Mouse (Mus musculus) spleen, adult 2 months (tissue): ENCODE data around the gene Grk5. TPM values are rescaled to one million over a fixed set of nuclear protein-coding genes. Genes with fewer than 3 reads are reported as not detected.
"Not testable (repeated sequence)": the region's sequence is repeated elsewhere in the genome, so short reads cannot be mapped to it uniquely, and the experiment has no call there.

Experiments
- DNase-seq, 2 experiments: peaks; one replicate each; pipeline versions ENCODE4 v3.0.0 to v3.0.0-alpha.2; 2012 to 2021; ENCODE audit warnings: low spot score in 2 of 2, low read depth in 1 of 2
- H3K27ac ChIP-seq: fragments of 200-500 bp; 2 replicates; pipeline ENCODE4 v1.5.1; 2012; ENCODE audit warnings: low read length, inconsistent platforms; ENCODE audit not compliant: insufficient read depth
- H3K27me3 ChIP-seq: fragments of 200-500 bp; 2 replicates; pipeline ENCODE4 v1.6.1; 2012; ENCODE audit warnings: mild to moderate bottlenecking, moderate library complexity, low read length, inconsistent platforms; ENCODE audit not compliant: control insufficient read depth, insufficient read depth
- H3K36me3 ChIP-seq: fragments of 200-500 bp; 2 replicates; pipeline ENCODE4 v1.6.1; 2012; ENCODE audit warnings: mild to moderate bottlenecking, low read length, inconsistent platforms; ENCODE audit not compliant: control insufficient read depth, insufficient read depth
- H3K4me1 ChIP-seq: fragments of 200-500 bp; 2 replicates; pipeline ENCODE4 v1.6.1; 2011; ENCODE audit warnings: inconsistent platforms; ENCODE audit not compliant: control insufficient read depth, insufficient read depth, insufficient read length
- H3K4me3 ChIP-seq: fragments of 200-500 bp; 2 replicates; pipeline ENCODE4 v1.5.1; 2011; ENCODE audit warnings: mild to moderate bottlenecking, inconsistent platforms; ENCODE audit not compliant: insufficient read depth, insufficient read length; ENCODE audit errors: extremely low read depth
- CTCF ChIP-seq: fragments of 200-500 bp; IDR thresholded peaks from 2 replicates; pipeline ENCODE4 v1.5.1; 2011; ENCODE audit warnings: mild to moderate bottlenecking, inconsistent platforms; ENCODE audit not compliant: insufficient read depth, insufficient read length, insufficient replicate concordance; ENCODE audit errors: extremely low read depth
- POLR2A ChIP-seq: fragments of 200-500 bp; IDR thresholded peaks from 2 replicates; pipeline ENCODE4 v1.6.1; 2011; ENCODE audit warnings: low read depth, low read length, inconsistent platforms
- WGBS: fragments of 180-500 bp; shearing (Covaris S2); methylation state at CpG from one replicate; pipeline ENCODE4 v1.1.7; 2018; 5-methylcytosine and 5-hydroxymethylcytosine counted together
- polyA plus RNA-seq: library from polyadenylated mRNA; depleted of rRNA; stranded (reverse); fragments of >200 nt; gene quantifications from 2 replicates; pipeline ENCODE4 v1.2.3, GENCODE M21; 2012

Grk5 gene
- polyA plus RNA-seq, 1 experiment = 2.1 TPM

DNA sequence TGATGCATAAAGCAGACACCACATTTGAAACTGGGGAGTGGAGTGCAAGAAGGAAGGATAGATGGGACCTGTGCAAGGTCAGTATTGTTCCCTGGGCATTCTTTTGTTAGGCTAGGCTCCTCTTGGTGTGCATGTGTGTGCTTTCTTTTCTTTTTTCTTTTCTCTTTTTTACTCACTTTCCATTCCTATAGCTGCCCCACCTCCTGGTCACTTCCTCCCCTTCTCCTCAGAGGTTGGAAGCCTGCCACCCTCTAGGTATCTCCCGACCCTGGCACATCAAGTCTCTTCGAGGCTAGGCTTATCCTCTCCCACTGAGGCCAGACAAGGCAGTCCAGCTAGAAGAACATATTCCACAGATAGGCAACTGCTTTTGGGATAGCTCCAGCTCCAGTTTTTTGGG, 22.1 kb downstream of the Grk5 start:
- Histone ChIP-seq H3K4me1 (peaks cover 2% of the 10 kb centered on the region; the same call in 1 of the 2 replicates), H3K27ac (no peak overlapping the region), H3K27me3 (no peaks in the 10 kb centered on the region), H3K36me3 (no peaks in the 10 kb centered on the region), H3K4me3 (no peak overlapping the region)
- TF ChIP-seq POLR2A (no peak), CTCF (no peak)
- 55% methylated on average over 2 of the region's 2 CpGs for WGBS
- DNase-seq = no peak

DNA sequence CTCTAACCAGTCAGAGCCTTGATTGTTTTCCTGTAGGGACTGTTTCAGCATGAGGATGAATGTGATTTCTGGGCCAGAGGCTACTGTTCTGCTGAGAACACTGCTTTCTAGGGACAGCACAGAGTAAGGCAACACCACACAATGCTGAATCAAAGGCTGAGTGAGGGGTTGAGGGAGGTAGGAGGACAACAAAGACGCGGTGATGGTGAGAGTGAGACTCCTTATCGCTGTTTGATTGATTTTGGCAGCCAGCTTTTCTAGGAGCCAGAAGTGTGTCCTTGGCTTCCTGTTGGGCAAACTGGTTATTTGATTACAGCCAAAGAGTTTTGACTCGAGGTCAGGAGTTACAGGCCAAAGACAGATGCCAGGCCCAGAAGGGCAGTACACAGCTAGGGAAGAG, 25.7 kb downstream of the Grk5 start:
- Histone ChIP-seq H3K4me3 (no peak overlapping the region), H3K27ac (no peak overlapping the region), H3K4me1 (peaks cover 2% of the 10 kb centered on the region; the same call in 1 of the 2 replicates), H3K36me3 (no peaks in the 10 kb centered on the region), H3K27me3 (no peaks in the 10 kb centered on the region)
- no peak for TF ChIP-seq POLR2A
- TF ChIP-seq CTCF = no peak
- no peak for DNase-seq
- 68% methylated on average over 4 of the region's 4 CpGs for WGBS

DNA sequence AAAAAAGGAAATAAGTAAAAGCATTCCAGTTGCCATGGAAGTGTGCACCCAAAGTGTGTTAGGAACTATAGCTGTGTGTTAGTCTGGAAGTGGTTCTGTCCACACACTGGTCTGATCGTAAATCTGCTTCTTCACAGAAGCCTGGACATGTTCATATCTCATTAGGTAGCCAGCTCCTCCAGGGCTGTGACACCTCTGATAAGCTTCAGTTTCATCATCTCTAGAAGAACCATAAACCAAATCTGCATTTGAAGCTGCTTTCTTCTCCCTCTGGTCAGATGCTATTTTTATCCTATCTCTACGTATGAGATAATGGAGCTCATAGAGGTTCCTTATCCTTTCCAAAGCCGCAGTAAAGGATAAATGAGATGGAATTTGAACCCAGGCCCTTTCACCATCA, 26.3 kb downstream of the Grk5 start:
- Histone ChIP-seq H3K4me1 (no peaks in the 10 kb centered on the region), H3K27me3 (no peaks in the 10 kb centered on the region), H3K36me3 (no peaks in the 10 kb centered on the region), H3K27ac (no peak overlapping the region), H3K4me3 (no peak overlapping the region)
- TF ChIP-seq POLR2A (no peak), CTCF (no peak)
- 79% methylated on average over 3 of the region's 3 CpGs for WGBS
- no peak for DNase-seq

DNA sequence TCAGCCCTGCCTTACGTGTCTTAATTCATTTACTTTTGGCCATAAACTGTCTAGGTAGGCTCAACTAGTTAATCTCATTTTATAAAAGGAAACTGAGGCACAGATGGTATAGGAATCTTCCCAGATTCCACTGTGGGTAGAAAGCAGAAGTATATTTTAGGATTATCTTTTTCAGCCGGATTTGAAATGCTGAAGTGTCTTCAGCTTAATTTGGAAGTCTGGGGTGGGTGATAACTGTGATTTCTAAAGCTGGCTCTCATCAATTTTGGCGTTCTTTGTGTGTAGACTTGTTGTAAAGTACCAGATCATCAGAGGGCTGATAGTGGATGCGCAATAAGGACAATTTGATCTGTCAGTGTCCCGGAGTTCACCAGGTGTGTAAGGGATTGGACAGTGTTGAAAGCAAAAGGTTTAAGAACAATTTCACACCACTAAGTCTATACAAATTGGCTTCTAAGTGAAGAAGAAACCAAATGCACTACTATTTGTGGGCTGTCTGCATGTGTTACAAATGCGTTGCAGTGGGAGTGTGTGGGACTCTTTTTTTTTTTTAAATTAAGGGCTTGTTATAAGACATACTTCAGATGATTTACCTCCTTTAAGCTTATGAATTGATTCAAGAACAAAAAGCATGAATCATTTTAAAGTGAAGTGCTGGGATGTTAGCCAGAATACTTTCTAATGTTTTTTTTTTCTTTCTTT, 27.5 kb downstream of the Grk5 start:
- Histone ChIP-seq H3K4me3 (no peak overlapping the region), H3K27me3 (no peaks in the 10 kb centered on the region), H3K36me3 (no peaks in the 10 kb centered on the region), H3K27ac (no peak overlapping the region), H3K4me1 (no peaks in the 10 kb centered on the region)
- TF ChIP-seq CTCF (no peak), POLR2A (no peak)
- WGBS = 85% methylated on average over 6 of the region's 6 CpGs
- DNase-seq = no peak

DNA sequence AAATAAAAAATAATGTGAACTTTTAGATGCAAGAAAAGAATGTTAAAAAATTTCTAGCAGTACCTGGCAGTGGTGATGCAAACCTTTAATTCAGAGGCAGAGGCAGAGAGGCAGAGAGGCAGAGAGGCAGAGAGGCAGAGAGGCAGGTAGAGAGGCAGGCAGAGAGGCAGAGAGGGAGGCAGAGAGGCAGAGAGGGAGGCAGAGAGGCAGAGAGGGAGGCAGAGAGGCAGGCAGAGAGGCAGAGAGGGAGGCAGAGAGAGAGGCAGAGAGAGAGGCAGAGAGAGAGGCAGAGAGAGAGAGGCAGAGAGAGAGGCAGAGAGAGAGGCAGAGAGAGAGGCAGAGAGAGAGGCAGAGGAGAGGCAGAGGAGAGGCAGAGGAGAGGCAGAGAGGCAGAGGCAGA, 35.0 kb downstream of the Grk5 start:
- not testable (repeated sequence) for DNase-seq, H3K4me3 ChIP-seq, H3K4me1 ChIP-seq, H3K27me3 ChIP-seq, H3K36me3 ChIP-seq, H3K27ac ChIP-seq

DNA sequence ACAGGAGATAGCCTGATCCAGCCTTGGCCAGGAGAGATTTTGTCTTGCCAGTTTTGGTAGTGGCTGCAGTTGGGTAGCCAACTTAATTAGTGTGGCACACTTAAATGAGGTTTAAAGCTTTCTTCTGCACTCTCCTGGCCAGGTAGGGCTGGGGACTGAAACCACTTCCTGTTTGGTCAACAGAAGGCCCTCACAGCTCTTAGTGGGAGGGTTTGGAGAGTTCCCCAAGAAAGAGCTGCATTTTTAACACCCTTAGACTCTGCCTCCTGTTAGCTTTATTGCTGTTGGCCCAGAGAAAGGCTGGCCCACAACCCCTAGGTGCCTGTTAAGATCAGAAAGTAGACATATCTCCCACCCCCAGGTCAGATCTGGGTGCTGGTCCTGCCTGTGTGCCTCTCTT, 45.5 kb downstream of the Grk5 start:
- TF ChIP-seq POLR2A = no peak
- no peak for TF ChIP-seq CTCF
- Histone ChIP-seq H3K27me3 (no peaks in the 10 kb centered on the region), H3K36me3 (no peaks in the 10 kb centered on the region), H3K27ac (peak overlapping the region; percentile 70), H3K4me1 (peaks cover 11% of the 10 kb centered on the region), H3K4me3 (no peak overlapping the region)
- DNase-seq = no peak

DNA sequence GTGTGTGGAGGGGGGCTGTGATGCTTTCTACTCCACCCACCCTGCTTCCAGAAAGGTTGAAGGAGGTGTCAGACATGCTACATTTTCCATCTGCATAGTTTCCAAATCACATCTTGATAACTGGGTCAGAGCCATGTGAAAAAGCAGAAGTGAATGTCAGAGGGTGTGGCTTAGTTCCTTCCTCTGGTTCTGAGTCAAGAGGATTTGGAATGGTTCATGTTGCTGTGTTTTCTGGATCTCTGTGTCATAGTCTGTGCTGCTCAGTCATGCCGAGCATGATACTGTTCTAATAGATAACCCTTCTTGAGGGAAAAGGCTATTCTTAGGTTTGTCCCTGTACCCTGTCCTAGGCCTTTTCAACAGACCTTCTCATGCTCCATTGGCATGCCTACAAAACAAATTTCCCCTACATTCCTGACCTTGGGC, 50.4 kb downstream of the Grk5 start:
- 15% methylated on average over 1 of the region's 1 CpGs for WGBS
- peak overlapping the region; percentile 42; the same call in 1 of the 2 replicates for H3K27ac ChIP-seq
- no peak for TF ChIP-seq CTCF
- TF ChIP-seq POLR2A = no peak

More for the DNA sequence above, 50.4 kb downstream of the Grk5 start:
- Histone ChIP-seq H3K36me3 (no peaks in the 10 kb centered on the region), H3K27me3 (no peaks in the 10 kb centered on the region), H3K4me1 (peaks cover 11% of the 10 kb centered on the region), H3K4me3 (no peak overlapping the region)
- DNase-seq = peak in 1 of 2 experiments; percentile 34
